Mouse (Mus musculus): ENCODE measurements at regions not wholly inside any gene's neighbourhood (a gene's known extent, or its start where the extent isn't known, plus 50 kb on each side); places are given as distances from the start of the nearest gene placed in this dataset.

DNA sequence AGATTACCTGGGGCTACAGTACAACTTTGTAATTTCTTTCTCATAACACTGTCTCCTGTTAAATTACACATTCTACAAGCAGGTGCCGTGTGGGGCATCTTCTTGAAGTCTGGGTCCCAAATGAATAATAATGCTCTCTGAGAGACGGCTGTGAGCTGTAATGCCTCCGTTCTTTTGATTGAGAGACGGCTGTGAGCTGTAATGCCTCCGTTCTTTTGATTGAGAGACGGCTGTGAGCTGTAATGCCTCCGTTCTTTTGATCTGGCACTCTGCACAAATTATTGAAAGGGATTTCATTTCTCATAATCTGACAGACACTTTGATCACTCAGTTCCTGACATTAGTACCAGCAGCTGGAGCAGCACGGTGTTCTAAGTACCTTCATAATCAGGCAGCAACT is 76.5 kb upstream of the Plcb4 start:
- no peak for TF ChIP-seq CTCF (IDR thresholded peaks at IDR 0.05; ENCODE audit: low read depth)
- no peak for TF ChIP-seq EP300 (IDR thresholded peaks at IDR 0.05; ENCODE audit: low read depth)

All from heart, postnatal 0 days (tissue).